Mouse (Mus musculus) erythroblast, embryonic 14.5 days (primary cell): Measurements from ENCODE around the gene Exo1. TPM values are rescaled to one million over a fixed set of nuclear protein-coding genes. Genes with fewer than 3 reads are reported as not detected.

Source experiments
- H3K27me3 ChIP-seq: 2 replicates; pipeline ENCODE4 v1.6.1; 2012; ENCODE audit warnings: inconsistent platforms; ENCODE audit not compliant: control insufficient read depth
- H3K36me3 ChIP-seq: 2 replicates; pipeline ENCODE4 v1.6.1; 2012; ENCODE audit warnings: mild to moderate bottlenecking, inconsistent platforms; ENCODE audit not compliant: control insufficient read depth
- H3K4me1 ChIP-seq: 2 replicates; pipeline ENCODE4 v1.6.1; 2012; ENCODE audit warnings: inconsistent platforms; ENCODE audit not compliant: control insufficient read depth
- H3K4me3 ChIP-seq: replicated peaks from 2 replicates; pipeline ENCODE3; 2012; ENCODE audit warnings: moderate library complexity, mild to moderate bottlenecking, inconsistent platforms
- H3K9me3 ChIP-seq: 2 replicates; pipeline ENCODE4 v1.6.1; 2012; ENCODE audit warnings: low read length, inconsistent platforms, mixed read lengths; ENCODE audit not compliant: control insufficient read depth
- GATA1 ChIP-seq: IDR thresholded peaks from 2 replicates; pipeline ENCODE4 v1.6.1; 2012; ENCODE audit warnings: low read length, inconsistent platforms, mixed read lengths
- TAL1 ChIP-seq: IDR thresholded peaks from 3 replicates; pipeline ENCODE4 v1.6.1; 2012; ENCODE audit warnings: low read length, inconsistent platforms, mixed read lengths
- polyA plus RNA-seq: library from polyadenylated mRNA; stranded (reverse); fragments of >175 nt; gene quantifications from 2 replicates; pipeline ENCODE4 v1.2.3, GENCODE M21; 2012

Gene Exo1
- 0.51 and 0.52 TPM in 2 replicates for polyA plus RNA-seq

DNA sequence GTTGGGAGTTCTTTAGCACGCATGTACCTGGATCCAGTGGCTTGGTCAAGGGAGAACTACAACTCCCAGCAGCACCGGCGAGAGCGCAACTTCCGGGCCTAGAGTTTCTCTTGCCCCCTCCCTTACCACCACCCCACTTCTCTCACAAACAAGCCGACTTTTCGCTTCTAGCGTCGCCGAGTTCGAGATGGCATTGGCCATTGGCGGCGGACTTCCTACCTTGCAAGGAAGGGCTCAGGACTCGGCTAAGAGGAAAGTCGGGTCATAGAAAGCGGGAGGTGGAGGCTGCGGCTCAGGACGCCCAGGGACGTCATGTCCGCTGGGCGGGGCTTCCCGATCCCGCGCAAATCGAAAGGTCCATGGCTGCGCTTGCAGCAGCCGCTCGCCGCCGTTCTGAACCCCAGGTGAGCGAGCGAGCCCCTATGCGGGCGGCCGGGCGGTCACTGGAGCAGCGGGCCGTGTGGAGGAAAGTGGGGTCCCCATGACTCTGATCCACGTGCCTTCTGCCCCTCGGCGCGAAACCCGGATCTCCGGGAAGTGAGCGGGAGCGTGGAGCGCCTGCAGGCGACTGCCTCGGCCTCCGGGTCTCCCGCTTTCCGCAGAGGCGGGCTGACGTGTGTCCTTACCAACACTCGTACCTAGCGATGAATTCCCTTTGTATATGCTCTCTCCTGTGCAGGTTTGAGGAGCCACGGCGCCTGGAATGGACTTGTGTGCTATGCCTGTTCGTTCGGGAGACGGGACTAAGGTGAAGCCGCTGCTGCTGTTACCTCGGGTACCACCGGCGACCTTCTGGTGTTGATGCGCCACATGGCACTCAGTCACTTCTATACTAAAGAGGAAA, at the start of gene Exo1:
Gene Exo1, plus strand, starts transcription at position 129 of the 844 bp plus-strand sequence.
- Histone ChIP-seq H3K36me3 (peaks cover 43% of the 10 kb centered on the region), H3K4me1 (peaks cover 27% of the 10 kb centered on the region), H3K4me3 (peak within 1 kb of the TSS; percentile 97), H3K27me3 (no peaks in the 10 kb centered on the region), H3K9me3 (no peaks in the 10 kb centered on the region; the same call in 1 of the 2 replicates)
- TF ChIP-seq GATA1 = no peak
- TF ChIP-seq TAL1 = no peak

DNA sequence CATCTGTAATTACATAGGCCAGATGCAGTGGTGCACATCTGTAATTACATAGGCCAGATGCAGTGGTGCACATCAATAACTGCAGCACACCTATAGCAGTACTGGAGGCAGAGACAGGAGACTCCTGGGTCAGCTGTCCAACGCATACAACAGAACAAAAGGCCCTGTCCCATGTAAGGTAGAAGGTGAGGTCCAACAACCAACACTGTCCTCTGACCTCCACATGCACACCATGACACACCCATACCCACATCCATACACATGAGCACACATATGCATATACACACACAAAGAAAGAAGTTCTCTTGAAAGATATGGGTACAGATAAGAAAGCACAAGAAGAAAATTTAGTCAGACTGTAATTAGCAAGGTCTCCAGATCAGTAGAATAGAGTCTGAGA, 24.9 kb upstream of the Exo1 start:
- H3K27me3 ChIP-seq = no peaks in the 10 kb centered on the region
- no peaks in the 10 kb centered on the region for H3K36me3 ChIP-seq
- no peak overlapping the region for H3K4me3 ChIP-seq
- no peaks in the 10 kb centered on the region for H3K9me3 ChIP-seq
- H3K4me1 ChIP-seq = no peaks in the 10 kb centered on the region
- TF ChIP-seq GATA1 = no peak
- TF ChIP-seq TAL1 = no peak

DNA sequence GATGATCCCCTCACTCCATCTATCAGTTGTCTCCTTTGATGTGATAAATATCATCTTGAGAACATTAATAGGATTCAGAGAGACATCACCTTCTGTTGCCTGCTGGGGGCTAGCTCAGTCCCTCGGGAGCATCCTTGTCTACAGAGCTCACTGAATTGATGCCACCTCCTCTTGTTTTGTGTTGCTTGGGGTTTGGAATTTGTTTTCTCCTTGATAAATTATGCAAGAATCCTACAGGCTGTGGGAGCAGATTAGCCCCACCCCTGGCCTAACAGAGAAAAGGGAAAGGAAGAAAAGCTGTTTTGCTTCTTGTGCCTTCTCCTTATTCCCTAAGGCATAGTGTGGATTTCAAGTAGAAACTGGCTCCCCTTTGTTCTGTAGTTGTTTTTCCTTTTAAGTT, 13.3 kb upstream of the Exo1 start:
- H3K4me3 ChIP-seq = no peak overlapping the region
- H3K36me3 ChIP-seq = no peaks in the 10 kb centered on the region
- H3K9me3 ChIP-seq = no peaks in the 10 kb centered on the region
- H3K27me3 ChIP-seq = no peaks in the 10 kb centered on the region
- H3K4me1 ChIP-seq = peaks cover 3% of the 10 kb centered on the region; the same call in 1 of the 2 replicates
- TF ChIP-seq GATA1 (no peak), TAL1 (no peak)

DNA sequence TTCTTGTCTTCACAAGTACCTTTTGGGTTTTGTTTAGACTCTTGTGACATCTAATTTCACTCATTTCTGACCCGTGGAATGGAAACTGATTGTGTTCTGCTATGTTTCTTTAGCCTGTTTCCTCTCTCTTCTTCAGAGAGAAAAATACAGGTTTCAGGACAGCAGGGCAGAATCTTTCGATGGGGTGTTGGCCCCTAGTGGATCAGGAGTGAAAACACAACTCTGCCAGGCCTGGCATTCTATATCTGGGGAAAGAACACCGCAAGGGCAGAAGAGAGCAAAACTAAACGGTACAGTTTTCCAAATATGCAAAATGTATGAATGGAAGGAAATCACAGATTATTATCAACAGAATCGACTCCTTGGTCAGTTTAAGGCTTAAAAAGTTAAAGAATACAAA, 12.8 kb upstream of the Exo1 start:
- Histone ChIP-seq H3K4me1 (peaks cover 3% of the 10 kb centered on the region; the same call in 1 of the 2 replicates), H3K9me3 (no peaks in the 10 kb centered on the region), H3K4me3 (no peak overlapping the region), H3K36me3 (no peaks in the 10 kb centered on the region), H3K27me3 (no peaks in the 10 kb centered on the region)
- TF ChIP-seq GATA1 = no peak
- TF ChIP-seq TAL1 = no peak

DNA sequence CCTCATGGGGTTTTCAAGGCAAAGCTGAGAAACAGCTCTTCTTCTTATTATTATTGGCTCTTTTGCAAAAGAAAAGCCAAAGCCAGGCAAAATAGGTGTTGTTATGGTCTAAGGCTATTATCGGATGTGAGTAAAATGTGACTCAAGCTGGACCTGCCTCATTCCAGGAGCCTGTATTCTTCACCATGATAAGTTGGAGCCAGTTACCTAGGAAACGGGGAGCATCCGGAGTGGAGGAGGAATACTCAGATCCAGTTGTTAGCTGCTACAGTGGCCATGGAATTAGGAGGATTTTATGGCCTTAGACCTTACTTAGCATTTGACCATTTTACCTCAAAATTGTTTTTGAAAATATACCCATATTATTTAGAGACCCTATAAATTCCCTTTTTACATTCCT, 9.7 kb upstream of the Exo1 start:
- Histone ChIP-seq H3K9me3 (no peaks in the 10 kb centered on the region), H3K27me3 (no peaks in the 10 kb centered on the region), H3K4me1 (no peaks in the 10 kb centered on the region), H3K36me3 (no peaks in the 10 kb centered on the region), H3K4me3 (no peak overlapping the region)
- TF ChIP-seq GATA1 (no peak), TAL1 (no peak)

DNA sequence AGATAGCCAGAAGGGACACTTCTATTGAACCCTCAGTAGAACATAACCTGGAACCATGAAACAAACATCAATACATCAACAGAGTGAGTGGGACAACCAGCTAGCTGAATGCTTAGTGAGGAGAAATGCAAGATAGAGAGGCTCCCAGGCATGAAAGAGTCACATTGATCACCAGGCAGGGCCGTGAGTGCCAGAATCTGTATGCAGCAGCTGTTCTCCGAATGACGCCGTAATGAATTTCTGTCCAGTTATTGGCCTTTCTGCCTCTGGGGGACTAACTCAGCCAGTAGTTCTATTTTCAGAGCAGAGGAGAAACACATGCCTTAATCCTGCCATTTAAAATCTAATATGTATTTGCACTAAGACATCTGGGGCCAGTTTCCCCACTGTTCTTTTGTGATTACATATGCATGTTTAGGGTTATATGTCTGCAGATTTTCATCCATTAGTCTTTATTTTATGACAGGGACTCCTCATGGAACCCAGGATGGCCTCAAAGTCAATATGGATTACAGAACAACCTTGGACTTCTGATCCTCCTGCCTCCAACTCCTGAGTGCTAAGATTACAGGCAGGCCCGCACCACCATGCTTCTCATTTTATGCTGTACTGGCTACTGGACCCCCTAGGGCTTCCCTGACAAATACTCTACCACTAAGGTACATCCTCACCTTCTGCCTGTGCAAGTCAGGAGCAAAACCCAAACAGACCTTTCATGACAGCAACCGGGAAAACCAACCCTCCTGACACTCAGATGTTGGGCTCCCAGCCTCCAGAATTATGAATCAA, 8.2 kb upstream of the Exo1 start:
- no peak overlapping the region for H3K4me3 ChIP-seq
- H3K36me3 ChIP-seq = no peaks in the 10 kb centered on the region
- H3K27me3 ChIP-seq = no peaks in the 10 kb centered on the region
- H3K4me1 ChIP-seq = no peaks in the 10 kb centered on the region
- H3K9me3 ChIP-seq = no peaks in the 10 kb centered on the region
- no peak for TF ChIP-seq TAL1
- no peak for TF ChIP-seq GATA1

DNA sequence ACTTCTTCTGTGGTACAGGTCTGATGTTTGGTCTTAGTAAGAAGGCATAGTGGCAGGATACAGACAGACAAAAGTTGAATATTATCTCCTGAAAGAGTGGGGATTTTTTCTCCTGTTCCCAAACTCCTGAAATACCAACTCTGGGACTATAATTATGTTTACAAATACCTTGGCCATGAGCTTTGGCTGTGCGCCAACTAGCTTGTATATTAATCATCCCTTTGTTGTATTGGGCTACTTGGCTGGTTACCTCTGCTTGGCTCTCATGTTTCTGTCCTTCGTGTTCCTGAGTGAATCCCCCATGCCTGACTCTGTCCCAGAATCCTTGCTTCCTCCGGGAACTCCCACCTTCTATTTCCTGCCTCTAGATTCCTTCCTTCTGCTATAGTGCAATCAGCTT, 3.0 kb downstream of the Exo1 start:
- Histone ChIP-seq H3K4me1 (peaks cover 27% of the 10 kb centered on the region), H3K36me3 (peaks cover 67% of the 10 kb centered on the region), H3K9me3 (no peaks in the 10 kb centered on the region; the same call in 1 of the 2 replicates), H3K4me3 (no peak overlapping the region), H3K27me3 (no peaks in the 10 kb centered on the region)
- TF ChIP-seq TAL1 = no peak

DNA sequence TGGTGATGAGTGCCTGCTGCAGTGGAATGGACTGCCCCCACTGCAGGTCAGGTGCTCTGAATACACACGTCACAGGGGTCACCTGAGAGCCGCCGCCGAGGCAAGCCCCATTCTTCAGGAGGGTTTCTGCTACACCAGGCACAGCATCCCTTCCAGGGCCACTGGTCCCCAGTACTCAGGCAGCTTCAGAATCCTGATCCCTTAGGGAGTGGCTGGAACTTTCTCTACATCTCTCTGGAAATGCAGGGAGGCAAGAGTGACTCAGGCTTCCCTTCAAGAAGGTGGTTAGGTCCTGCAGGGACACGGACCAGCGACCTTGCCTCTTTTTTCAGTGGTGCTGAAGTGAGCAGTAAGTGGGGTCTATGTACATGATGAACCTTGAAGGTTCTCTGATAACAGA, 12.9 kb downstream of the Exo1 start:
- H3K4me1 ChIP-seq = no peaks in the 10 kb centered on the region
- H3K36me3 ChIP-seq = peaks cover 80% of the 10 kb centered on the region
- no peaks in the 10 kb centered on the region for H3K27me3 ChIP-seq
- no peak for TF ChIP-seq GATA1
- no peak for TF ChIP-seq TAL1
- no peak overlapping the region for H3K4me3 ChIP-seq
- no peaks in the 10 kb centered on the region for H3K9me3 ChIP-seq

DNA sequence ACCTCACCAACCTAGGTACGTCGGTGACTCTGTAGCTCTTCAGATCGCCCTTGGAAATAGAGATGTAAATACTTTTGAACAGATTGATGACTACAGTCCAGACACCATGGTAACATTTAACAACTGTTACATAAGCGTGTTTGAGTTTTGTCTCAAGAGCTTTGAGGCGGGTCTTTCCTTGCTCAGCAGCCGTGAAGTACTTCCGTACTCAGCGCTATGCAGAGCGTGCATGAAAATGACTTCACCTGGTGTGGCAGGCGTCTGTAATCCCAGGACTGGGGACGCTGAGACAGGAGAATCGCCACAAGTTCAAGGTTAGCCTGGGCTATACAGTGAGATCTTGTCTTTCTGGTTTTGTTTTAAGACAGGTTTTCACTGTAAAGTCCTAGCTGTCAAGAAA, 13.3 kb downstream of the Exo1 start:
- Histone ChIP-seq H3K36me3 (peaks cover 80% of the 10 kb centered on the region), H3K27me3 (no peaks in the 10 kb centered on the region), H3K9me3 (no peaks in the 10 kb centered on the region), H3K4me1 (no peaks in the 10 kb centered on the region), H3K4me3 (no peak overlapping the region)
- TF ChIP-seq TAL1 (no peak), GATA1 (no peak)
